Mouse (Mus musculus) G1E (cell line): ENCODE measurements around the gene Slit1. TPM values are rescaled to one million over a fixed set of nuclear protein-coding genes. Genes with fewer than 3 reads are reported as not detected.

Experiments used
- ATAC-seq: 2 replicates; pipeline ENCODE4 v1.8.0; 2016; ENCODE audit warnings: mild to moderate bottlenecking; ENCODE audit not compliant: insufficient number of reproducible peaks, poor library complexity, low FRiP score, severe bottlenecking; ENCODE audit errors: extremely low read depth
- DNase-seq: peaks from one replicate; pipeline ENCODE4 v3.0.0; 2012; ENCODE audit warnings: low spot score
- H3K27me3 ChIP-seq: 2 replicates; pipeline ENCODE4 v1.6.1; 2012; ENCODE audit warnings: mild to moderate bottlenecking, low read length, inconsistent platforms; ENCODE audit not compliant: insufficient read depth
- H3K36me3 ChIP-seq: replicated peaks from 2 replicates; pipeline ENCODE3; 2012; ENCODE audit warnings: mild to moderate bottlenecking, inconsistent platforms
- H3K4me1 ChIP-seq: 2 replicates; pipeline ENCODE4 v1.6.1; 2012; ENCODE audit warnings: low read depth, low read length, inconsistent platforms, mixed read lengths; ENCODE audit not compliant: insufficient read depth
- H3K4me3 ChIP-seq: 2 replicates; pipeline ENCODE4 v1.5.1; 2012; ENCODE audit warnings: low read depth, mild to moderate bottlenecking, inconsistent platforms, low read length, moderate library complexity, mixed read lengths
- H3K9me3 ChIP-seq: replicated peaks from 2 replicates; pipeline ENCODE4 v1.6.1; 2012; ENCODE audit warnings: inconsistent platforms
- CTCF ChIP-seq: IDR thresholded peaks from 2 replicates; pipeline ENCODE4 v1.5.1; 2012; ENCODE audit warnings: low read depth, low read length, inconsistent platforms, mixed read lengths
- GATA1 ChIP-seq: IDR thresholded peaks from 2 replicates; pipeline ENCODE4 v1.6.1; 2012; ENCODE audit warnings: borderline replicate concordance, low read length, inconsistent platforms, mixed read lengths
- GATA2 ChIP-seq: IDR thresholded peaks from 2 replicates; pipeline ENCODE4 v1.6.1; 2012; ENCODE audit warnings: low read depth, low read length, inconsistent platforms, borderline replicate concordance
- POLR2AphosphoS5 ChIP-seq: IDR thresholded peaks from 2 replicates; pipeline ENCODE4 v1.6.1; 2012; ENCODE audit warnings: low read depth, low read length, inconsistent platforms; ENCODE audit not compliant: insufficient replicate concordance
- TAL1 ChIP-seq: conservative IDR thresholded peaks from 2 replicates; pipeline ENCODE4 v1.6.1; 2012; ENCODE audit warnings: low read depth, low read length, inconsistent platforms, mixed read lengths
- polyA plus RNA-seq: library from polyadenylated mRNA; stranded (reverse); fragments of >175 nt; gene quantifications from 2 replicates; pipeline ENCODE4 v1.2.3, GENCODE M21; 2012
- total RNA-seq, 2 experiments: library from RNA; stranded (forward) in 1 of 2; stranded (reverse) in 1 of 2; fragments of 200-1000 nt in 1 of 2; fragments of >200 nt in 1 of 2; fragmentation: Nextera tagmentation in 1 of 2; gene quantifications; 2 replicates each; pipeline ENCODE4 v1.2.3; 2014 to 2017

Slit1 gene
- total and polyA plus RNA-seq, 3 experiments: 0.04 to 0.11 TPM; not detected in 1

DNA sequence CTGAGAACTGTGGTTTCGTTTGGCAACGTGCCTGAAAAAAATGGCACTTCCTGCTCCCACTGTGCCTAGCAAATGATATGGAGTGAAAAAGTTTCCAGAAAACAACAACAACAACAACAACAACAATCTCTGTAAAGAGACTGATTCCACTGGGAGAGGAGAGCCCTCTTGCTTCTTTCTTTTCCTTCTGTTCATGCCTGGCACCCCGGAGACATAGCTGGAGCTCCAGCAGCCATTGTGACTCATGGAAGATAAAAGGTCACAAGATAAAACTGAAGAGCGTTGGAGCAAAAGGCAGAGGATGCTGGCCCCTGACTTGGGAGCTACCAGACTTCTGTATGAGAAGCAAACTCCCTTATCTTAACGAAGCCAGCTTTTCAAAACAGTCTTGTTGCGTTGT, 75.9 kb downstream of the Slit1 start:
- DNase-seq (no peak), ATAC-seq (no peak)
- Histone ChIP-seq H3K36me3 (no peaks in the 10 kb centered on the region), H3K4me3 (no peak overlapping the region), H3K9me3 (no peaks in the 10 kb centered on the region), H3K4me1 (no peaks in the 10 kb centered on the region), H3K27me3 (peaks cover 23% of the 10 kb centered on the region; the same call in 1 of the 2 replicates)
- TF ChIP-seq GATA2 (no peak), TAL1 (no peak), CTCF (no peak), POLR2AphosphoS5 (no peak), GATA1 (no peak)

DNA sequence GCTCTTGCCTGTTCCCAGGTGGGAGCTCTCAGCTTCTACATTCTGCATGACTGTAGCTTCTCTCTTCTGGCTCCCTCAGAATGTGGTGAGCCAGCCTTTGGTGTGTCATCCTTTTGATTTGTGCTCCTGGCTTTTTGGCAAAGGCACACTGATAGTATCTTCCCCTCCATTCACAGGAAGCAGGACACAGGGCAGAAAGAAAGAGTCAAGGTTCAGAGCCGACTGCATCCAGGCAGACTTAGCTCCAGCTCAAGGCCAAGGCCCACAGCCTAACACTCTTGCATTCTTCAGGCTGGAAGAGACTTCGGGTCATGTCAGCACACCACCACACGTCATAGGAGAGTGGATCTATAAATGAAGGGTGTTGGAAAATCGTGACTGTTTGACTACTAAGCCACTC, 77.5 kb downstream of the Slit1 start:
- H3K27me3 ChIP-seq: peaks cover 23% of the 10 kb centered on the region; the same call in 1 of the 2 replicates
- H3K36me3 ChIP-seq: no peaks in the 10 kb centered on the region
- DNase-seq: no peak
- no peak for ATAC-seq
- no peak overlapping the region for H3K4me3 ChIP-seq
- H3K9me3 ChIP-seq: no peaks in the 10 kb centered on the region
- H3K4me1 ChIP-seq: no peaks in the 10 kb centered on the region
- TF ChIP-seq TAL1 (no peak), POLR2AphosphoS5 (no peak), CTCF (no peak), GATA2 (no peak), GATA1 (no peak)

DNA sequence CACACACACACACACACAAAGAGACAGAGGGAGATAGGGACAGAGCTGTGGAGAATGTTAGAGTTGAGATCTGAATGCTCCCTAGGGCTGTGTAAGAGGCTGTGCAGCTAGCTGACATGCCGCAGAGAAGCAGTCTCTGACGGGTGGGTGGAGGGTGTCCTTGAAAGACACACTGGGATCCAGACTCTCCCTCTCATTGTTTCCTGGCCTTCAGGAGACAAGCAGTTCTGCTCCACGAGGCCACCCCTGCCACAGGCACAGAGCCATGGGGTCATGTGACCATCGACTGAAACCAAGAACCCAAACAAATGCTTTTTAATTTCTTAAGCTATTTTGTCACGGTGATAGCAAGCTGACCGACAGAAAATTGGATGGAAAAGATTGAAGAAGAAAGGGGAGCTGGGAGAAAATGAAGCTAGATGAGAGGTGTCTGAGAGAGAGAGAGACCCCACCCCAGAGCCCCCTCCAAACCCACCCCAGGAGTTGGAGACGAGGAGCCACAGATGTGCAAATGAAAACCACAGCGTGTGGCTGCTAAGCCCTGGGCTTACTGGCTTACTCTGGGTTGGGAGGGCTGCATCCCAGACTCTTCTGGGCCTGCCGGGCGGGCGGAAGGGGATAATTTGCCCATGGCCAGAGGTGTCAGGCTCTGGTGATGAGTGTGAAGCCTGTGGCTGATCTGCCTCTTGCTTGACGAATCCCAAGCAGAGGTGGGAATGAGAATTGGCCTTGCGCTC, 79.8 kb downstream of the Slit1 start:
- H3K36me3 ChIP-seq: no peaks in the 10 kb centered on the region
- no peaks in the 10 kb centered on the region for H3K9me3 ChIP-seq
- peaks cover 19% of the 10 kb centered on the region; the same call in 1 of the 2 replicates for H3K27me3 ChIP-seq
- no peaks in the 10 kb centered on the region for H3K4me1 ChIP-seq
- TF ChIP-seq CTCF: no peak
- no peak for TF ChIP-seq GATA1
- TF ChIP-seq TAL1: no peak
- TF ChIP-seq POLR2AphosphoS5: no peak
- no peak for TF ChIP-seq GATA2
- DNase-seq (no peak), ATAC-seq (no peak)
- H3K4me3 ChIP-seq: no peak overlapping the region

DNA sequence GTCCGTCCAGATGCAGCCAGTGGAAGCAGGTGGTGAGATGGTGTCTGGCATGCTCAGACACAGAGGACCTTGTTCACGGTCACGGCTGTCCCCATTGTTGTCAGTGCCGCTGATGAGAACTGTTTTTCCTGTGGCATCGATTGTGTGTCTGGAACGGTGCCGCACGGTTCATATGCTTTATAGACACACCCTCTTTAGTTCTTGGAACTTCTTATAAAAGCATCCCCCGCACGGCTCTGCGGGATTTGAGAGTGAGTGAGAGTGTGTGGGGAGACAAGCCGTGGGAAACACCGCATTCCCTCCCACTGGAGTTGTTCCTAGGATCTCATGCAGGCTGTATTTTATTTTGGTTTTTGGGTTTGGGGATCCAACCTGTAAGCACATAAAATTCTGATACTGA, 82.0 kb downstream of the Slit1 start:
- DNase-seq (no peak), ATAC-seq (no peak)
- H3K36me3 ChIP-seq: no peaks in the 10 kb centered on the region
- H3K9me3 ChIP-seq: no peaks in the 10 kb centered on the region
- H3K4me3 ChIP-seq: no peak overlapping the region
- no peaks in the 10 kb centered on the region for H3K4me1 ChIP-seq
- peaks cover 15% of the 10 kb centered on the region; the same call in 1 of the 2 replicates for H3K27me3 ChIP-seq
- TF ChIP-seq POLR2AphosphoS5 (no peak), GATA1 (no peak), CTCF (no peak), TAL1 (no peak), GATA2 (no peak)

DNA sequence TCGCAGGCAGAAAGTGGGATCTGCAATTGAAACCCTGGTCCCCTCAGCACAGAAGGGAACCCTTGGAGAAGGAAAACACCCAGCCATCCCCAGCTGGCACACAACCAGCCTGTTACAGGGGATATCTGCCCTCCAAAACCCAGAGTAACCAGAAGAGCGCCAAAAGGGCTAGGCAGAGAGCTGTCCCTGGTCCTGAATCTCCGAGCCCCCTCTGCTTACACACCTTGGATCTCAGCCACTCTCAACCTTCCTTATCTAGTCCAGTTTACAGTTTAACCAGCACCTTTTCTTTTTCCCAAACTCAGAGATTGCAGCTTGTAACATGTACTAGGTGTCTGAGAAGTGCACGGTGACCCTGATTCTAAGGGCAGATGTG, 82.5 kb downstream of the Slit1 start:
- no peaks in the 10 kb centered on the region for H3K9me3 ChIP-seq
- peak; percentile 64 for DNase-seq
- no peak overlapping the region for H3K4me3 ChIP-seq
- ATAC-seq: no peak
- H3K27me3 ChIP-seq: peaks cover 15% of the 10 kb centered on the region; the same call in 1 of the 2 replicates
- no peak for TF ChIP-seq GATA1
- TF ChIP-seq TAL1: no peak
- TF ChIP-seq POLR2AphosphoS5: no peak
- no peak for TF ChIP-seq GATA2
- TF ChIP-seq CTCF: no peak
- H3K4me1 ChIP-seq: no peaks in the 10 kb centered on the region
- no peaks in the 10 kb centered on the region for H3K36me3 ChIP-seq

DNA sequence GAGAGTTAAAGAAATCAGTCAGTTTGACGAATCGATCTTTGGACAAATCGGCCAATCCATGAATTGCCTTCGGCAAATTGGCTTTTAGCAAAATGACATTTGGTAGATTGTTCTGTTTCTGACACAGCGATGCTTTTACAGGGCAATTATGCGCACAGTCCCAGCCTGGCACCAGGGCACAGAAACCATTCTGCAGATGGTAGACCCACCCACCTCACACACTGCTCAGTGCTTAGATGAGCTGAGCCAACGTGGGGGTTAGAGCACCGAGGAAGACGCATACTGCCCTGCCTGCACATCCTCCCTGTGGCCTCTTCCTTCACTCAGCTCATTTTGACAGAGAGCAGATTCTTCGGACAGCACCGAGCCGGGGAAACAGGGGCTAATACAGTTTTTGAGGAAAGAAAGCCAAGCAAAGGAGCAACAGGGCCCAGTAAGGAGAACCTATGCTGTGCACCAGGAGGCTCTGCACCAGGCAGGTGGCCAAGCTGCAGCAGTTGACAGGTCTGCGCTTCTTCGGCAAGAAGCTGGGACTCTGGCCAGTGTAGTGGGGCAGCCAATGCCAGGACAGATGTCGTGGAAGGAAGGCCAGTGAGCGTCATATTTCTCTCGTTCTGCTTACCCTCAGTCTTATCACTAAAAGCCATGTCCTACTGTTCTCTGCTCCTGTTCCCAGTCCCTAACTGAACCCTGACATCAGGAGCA, 83.0 kb downstream of the Slit1 start:
- peaks cover 15% of the 10 kb centered on the region; the same call in 1 of the 2 replicates for H3K27me3 ChIP-seq
- ATAC-seq (no peak), DNase-seq (no peak)
- H3K9me3 ChIP-seq: no peaks in the 10 kb centered on the region
- TF ChIP-seq POLR2AphosphoS5: no peak
- TF ChIP-seq GATA2: no peak
- no peak for TF ChIP-seq TAL1
- no peak for TF ChIP-seq GATA1
- TF ChIP-seq CTCF: no peak
- H3K4me3 ChIP-seq: no peak overlapping the region
- no peaks in the 10 kb centered on the region for H3K4me1 ChIP-seq
- H3K36me3 ChIP-seq: no peaks in the 10 kb centered on the region

DNA sequence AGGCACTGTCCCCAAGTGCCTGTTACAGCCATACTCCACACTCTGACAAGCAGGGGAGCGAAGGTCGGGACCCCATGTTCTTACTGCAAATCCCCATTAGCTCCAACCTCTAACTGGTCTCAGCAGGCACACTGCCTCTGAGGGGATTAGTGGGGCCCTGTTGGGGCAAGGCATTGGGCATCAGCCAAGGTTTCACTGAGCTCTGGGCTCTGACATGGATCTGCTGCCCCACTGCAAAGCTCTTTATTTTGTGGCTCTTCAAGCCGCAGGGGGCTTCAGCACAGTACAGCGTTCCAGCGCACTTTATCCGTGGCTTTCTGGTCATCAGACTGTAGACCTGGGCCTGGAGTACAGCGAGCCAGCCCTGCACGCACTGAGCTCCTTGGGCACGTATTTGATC, 86.0 kb downstream of the Slit1 start:
- no peak for TF ChIP-seq TAL1
- TF ChIP-seq GATA2: no peak
- Histone ChIP-seq H3K4me1 (no peaks in the 10 kb centered on the region), H3K36me3 (no peaks in the 10 kb centered on the region), H3K9me3 (no peaks in the 10 kb centered on the region), H3K4me3 (no peak overlapping the region), H3K27me3 (peaks cover 14% of the 10 kb centered on the region)
- ATAC-seq (no peak), DNase-seq (no peak)
